Mouse (Mus musculus) Patski (cell line): ENCODE measurements around the gene Smpd3. TPM values are rescaled to one million over a fixed set of nuclear protein-coding genes. Genes with fewer than 3 reads are reported as not detected.

Source experiments
- ATAC-seq: fragments of 100-300 bp; one replicate; pipeline ENCODE4 v1.8.0; 2021
- CTCF ChIA-PET: fragments of 350-600 bp; sonication (Branson Sonifier 250); formaldehyde crosslinking; loops from one replicate; lab custom pipeline; 2022; ENCODE audit warnings: inconsistent platforms; lab: Charles Lee
- POLR2A ChIA-PET: fragments of 350-600 bp; sonication (Branson Sonifier 250); formaldehyde crosslinking; loops from one replicate; lab custom pipeline; 2022; ENCODE audit warnings: antibody characterized with exemption, inconsistent platforms; lab: Charles Lee
- DNase-seq: peaks from one replicate; pipeline ENCODE4 v3.0.0-alpha.2; 2011; ENCODE audit warnings: low read depth, low spot score
- H3K27me3 ChIP-seq: fragments of 371-371 bp; one replicate; pipeline ENCODE4 v1.5.1; 2021
- CTCF ChIP-seq: fragments of 100-300 bp; IDR thresholded peaks from one replicate; pipeline ENCODE4 v1.5.1; 2021
- in situ Hi-C: fragments of 300-500 bp; cut with MboI; formaldehyde crosslinking; loops from 3 replicates; pipeline ENCODE4 v1.11.1; 2018; ENCODE audit warnings: low pct_unique_long_range_greater_than_20kb, mixed read lengths
- polyA plus RNA-seq: library from polyadenylated mRNA; unstranded; gene quantifications from one replicate; pipeline ENCODE4 v1.2.3, GENCODE M21; 2021

Smpd3 gene
- polyA plus RNA-seq, result 0.33 TPM

- peaks cover 45% of the 10 kb centered on the region for H3K27me3 ChIP-seq
- ChIA-PET CTCF (interaction anchor here (1.8 kb wide), 1 partner anchor 23 kb away, joined by 4 read pairs; no protein-coding TSS in a partner anchor), POLR2A (interaction anchor here (0.6 to 0.7 kb wide), 2 partner anchors 11 to 38 kb away, joined by 3 read pairs; no protein-coding TSS in a partner anchor)
- no peak for TF ChIP-seq CTCF
- DNase-seq, result peak; percentile 93
- peak; percentile 98 for ATAC-seq
- in situ Hi-C loops, result loop anchor here (5.0 kb wide), 1 partner anchor 64 kb away; no protein-coding TSS in a partner anchor
These were observed at the start of gene Smpd3 for GRCm38 (mm10) chr8:106337852-106338521. Smpd3 (minus strand) TSS chr8:106337988.

GRCm38 (mm10) chr8:106381026-106381425 lies 43.2 kb upstream of the Smpd3 start:
- ATAC-seq (no peak), DNase-seq (no peak)
- ChIA-PET POLR2A (no interaction called here), CTCF (no interaction called here)
- H3K27me3 ChIP-seq, result no peaks in the 10 kb centered on the region
- in situ Hi-C loops, result no loop called here
- TF ChIP-seq CTCF, result no peak

- ChIA-PET POLR2A (no interaction called here), CTCF (no interaction called here)
- DNase-seq (no peak), ATAC-seq (no peak)
- no peaks in the 10 kb centered on the region for H3K27me3 ChIP-seq
- in situ Hi-C loops, result no loop called here
- no peak for TF ChIP-seq CTCF
These were observed 41.6 kb upstream of the Smpd3 start for GRCm38 (mm10) chr8:106379357-106379756.

GRCm38 (mm10) chr8:106378501-106379048 lies 40.8 kb upstream of the Smpd3 start:
- ATAC-seq (peak; percentile 74), DNase-seq (no peak)
- in situ Hi-C loops, result no loop called here
- H3K27me3 ChIP-seq, result no peaks in the 10 kb centered on the region
- ChIA-PET CTCF (interaction anchor here (1.0 to 1.6 kb wide), 2 partner anchors 10 to 18 kb away, joined by 3 to 4 read pairs; no protein-coding TSS in a partner anchor), POLR2A (no interaction called here)
- TF ChIP-seq CTCF, result no peak

- ATAC-seq (no peak), DNase-seq (no peak)
- ChIA-PET CTCF (no interaction called here), POLR2A (interaction anchor here (0.6 kb wide), 1 partner anchor 1064 kb away, joined by 3 read pairs; no protein-coding TSS in a partner anchor)
- TF ChIP-seq CTCF, result no peak
- in situ Hi-C loops, result no loop called here
- no peaks in the 10 kb centered on the region for H3K27me3 ChIP-seq
These were observed 39.1 kb upstream of the Smpd3 start for GRCm38 (mm10) chr8:106376862-106377261.

- H3K27me3 ChIP-seq, result no peaks in the 10 kb centered on the region
- no peak for TF ChIP-seq CTCF
- ChIA-PET POLR2A (no interaction called here), CTCF (no interaction called here)
- in situ Hi-C loops, result no loop called here
- ATAC-seq (no peak), DNase-seq (no peak)
These were observed 38.2 kb upstream of the Smpd3 start for GRCm38 (mm10) chr8:106375957-106376356.

GRCm38 (mm10) chr8:106369069-106369468 lies 31.3 kb upstream of the Smpd3 start:
- no peak for TF ChIP-seq CTCF
- ChIA-PET POLR2A (interaction anchor here (0.5 kb wide), 1 partner anchor 26 kb away, joined by 3 read pairs; no protein-coding TSS in a partner anchor), CTCF (interaction anchor here (1.1 to 1.2 kb wide), 2 partner anchors 9 to 10 kb away, joined by 3 read pairs; no protein-coding TSS in a partner anchor)
- DNase-seq (no peak), ATAC-seq (no peak)
- no peaks in the 10 kb centered on the region for H3K27me3 ChIP-seq
- in situ Hi-C loops, result no loop called here

- ChIA-PET POLR2A (no interaction called here), CTCF (interaction anchor here (1.1 to 1.2 kb wide), 2 partner anchors 9 to 10 kb away, joined by 3 read pairs; no protein-coding TSS in a partner anchor)
- no peak for ATAC-seq
- no peak for TF ChIP-seq CTCF
- in situ Hi-C loops, result no loop called here
- H3K27me3 ChIP-seq, result no peaks in the 10 kb centered on the region
- no peak for DNase-seq
These were observed 30.7 kb upstream of the Smpd3 start for GRCm38 (mm10) chr8:106368501-106368900.

- H3K27me3 ChIP-seq, result peaks cover 9% of the 10 kb centered on the region
- no peak for ATAC-seq
- in situ Hi-C loops, result no loop called here
- POLR2A ChIA-PET, result no interaction called here
- no peak for TF ChIP-seq CTCF
- CTCF ChIA-PET, result no interaction called here
- no peak for DNase-seq
These were observed 27.0 kb upstream of the Smpd3 start for GRCm38 (mm10) chr8:106364837-106365236.

GRCm38 (mm10) chr8:106364278-106364677 lies 26.5 kb upstream of the Smpd3 start:
- H3K27me3 ChIP-seq, result peaks cover 12% of the 10 kb centered on the region
- TF ChIP-seq CTCF, result no peak
- CTCF ChIA-PET, result no interaction called here
- in situ Hi-C loops, result no loop called here
- POLR2A ChIA-PET, result no interaction called here
- DNase-seq, result no peak
- ATAC-seq, result no peak

GRCm38 (mm10) chr8:106363321-106363720 lies 25.5 kb upstream of the Smpd3 start:
- ATAC-seq, result no peak
- CTCF ChIA-PET, result no interaction called here
- peaks cover 12% of the 10 kb centered on the region for H3K27me3 ChIP-seq
- no peak for DNase-seq
- in situ Hi-C loops, result no loop called here
- no peak for TF ChIP-seq CTCF
- POLR2A ChIA-PET, result no interaction called here
